Mouse (Mus musculus): ENCODE data around the gene Exoc4. TPM values are rescaled to one million over a fixed set of nuclear protein-coding genes. Genes with fewer than 3 reads are reported as not detected.

Exoc4 gene
- polyA plus RNA-seq, 1 experiment from 2014 or later = 25.3 TPM

- no peak for DNase-seq (ENCODE audit: low spot score)
- Histone ChIP-seq H3K36me3 (ENCODE audit: control insufficient read depth, insufficient read depth, low read length) (no peaks in the 10 kb centered on the region), H3K9ac (ENCODE audit: low read depth, low read length) (no peak overlapping the region), H3K27ac (replicated peaks; ENCODE audit: low read depth, low read length) (no peak overlapping the region), H3K4me3 (ENCODE audit: low read depth, low read length) (no peak overlapping the region), H3K4me1 (ENCODE audit: control insufficient read depth, insufficient read depth, low read length) (no peaks in the 10 kb centered on the region), H3K9me3 (ENCODE audit: control insufficient read depth, low read length) (no peaks in the 10 kb centered on the region), H3K27me3 (replicated peaks; ENCODE audit: control insufficient read depth, insufficient read depth, low read length) (no peaks in the 10 kb centered on the region), H3K4me2 (ENCODE audit: low read depth, low read length) (no peak overlapping the region)
- 91% methylated on average over 5 of the region's 5 CpGs for WGBS
- no peak for ATAC-seq (ENCODE audit: low read depth)
These were observed 217.4 kb downstream of the Exoc4 start for GRCm38 (mm10) chr6:33466168-33466839.

DNA sequence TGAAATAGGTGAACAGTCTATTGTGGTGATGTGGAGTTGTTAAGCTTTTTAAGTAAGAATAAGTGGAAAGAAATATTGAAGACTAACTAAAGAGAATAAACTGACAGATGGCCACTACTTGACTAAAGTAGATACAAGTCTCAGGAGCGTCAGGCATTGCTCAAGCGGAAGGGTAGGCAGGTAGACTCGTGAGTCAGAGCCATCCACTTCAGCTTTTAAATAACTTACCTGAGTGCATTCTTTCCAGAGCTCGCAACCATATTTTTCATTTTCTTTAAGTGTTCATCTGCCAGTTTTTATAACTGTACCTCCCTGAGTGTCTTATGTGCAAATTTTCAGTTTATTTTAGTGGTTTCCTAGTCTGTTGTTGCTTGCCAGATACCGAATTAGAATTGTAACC, 219.6 kb downstream of the Exoc4 start:
- 95% methylated on average over 5 of the region's 5 CpGs for WGBS

GRCm38 (mm10) chr6:33476134-33476533, 227.2 kb downstream of the Exoc4 start:
- DNase-seq (ENCODE audit: low spot score) = no peak
- ATAC-seq (ENCODE audit: low read depth) = no peak
- no peak overlapping the region for H3K4me2 ChIP-seq (ENCODE audit: low read depth, low read length)
- H3K36me3 ChIP-seq (ENCODE audit: control insufficient read depth, insufficient read depth, low read length) = no peaks in the 10 kb centered on the region
- WGBS = 98% methylated on average over 2 of the region's 2 CpGs
- no peak overlapping the region for H3K4me3 ChIP-seq (ENCODE audit: low read depth, low read length)
- H3K27me3 ChIP-seq (replicated peaks; ENCODE audit: control insufficient read depth, insufficient read depth, low read length) = no peaks in the 10 kb centered on the region
- no peaks in the 10 kb centered on the region for H3K9me3 ChIP-seq (ENCODE audit: control insufficient read depth, low read length)
- no peaks in the 10 kb centered on the region for H3K4me1 ChIP-seq (ENCODE audit: control insufficient read depth, insufficient read depth, low read length)
- H3K9ac ChIP-seq (ENCODE audit: low read depth, low read length) = no peak overlapping the region
- H3K27ac ChIP-seq (replicated peaks; ENCODE audit: low read depth, low read length) = no peak overlapping the region

More for the DNA sequence above, 219.6 kb downstream of the Exoc4 start:
- Histone ChIP-seq H3K4me3 (ENCODE audit: low read depth, low read length) (no peak overlapping the region), H3K9me3 (ENCODE audit: control insufficient read depth, low read length) (no peaks in the 10 kb centered on the region), H3K36me3 (ENCODE audit: control insufficient read depth, insufficient read depth, low read length) (no peaks in the 10 kb centered on the region), H3K27ac (replicated peaks; ENCODE audit: low read depth, low read length) (no peak overlapping the region), H3K4me2 (ENCODE audit: low read depth, low read length) (no peak overlapping the region), H3K4me1 (ENCODE audit: control insufficient read depth, insufficient read depth, low read length) (no peaks in the 10 kb centered on the region), H3K9ac (ENCODE audit: low read depth, low read length) (no peak overlapping the region), H3K27me3 (replicated peaks; ENCODE audit: control insufficient read depth, insufficient read depth, low read length) (no peaks in the 10 kb centered on the region)
- DNase-seq (ENCODE audit: low spot score) = no peak
- ATAC-seq (ENCODE audit: low read depth) = no peak

DNA sequence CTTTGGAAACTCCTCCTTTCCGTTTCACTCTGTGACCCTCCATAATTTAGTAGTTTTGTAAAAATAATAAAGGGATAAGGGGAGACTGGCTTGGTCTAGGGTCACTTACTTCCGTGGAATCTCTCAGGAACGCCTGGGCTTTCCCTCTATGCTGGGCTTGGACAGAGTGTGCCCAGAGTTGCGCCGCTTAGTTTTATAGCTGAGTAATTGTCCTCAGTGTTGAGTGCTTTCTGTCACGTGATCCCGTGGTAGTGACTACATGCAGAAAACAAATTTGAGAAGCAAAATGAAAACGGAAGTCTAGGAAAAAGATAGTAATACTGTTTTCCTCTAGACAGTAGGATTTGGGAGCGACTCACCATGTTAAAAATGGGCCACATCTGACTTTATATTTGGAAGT, 235.7 kb downstream of the Exoc4 start:
- Histone ChIP-seq H3K9me3 (ENCODE audit: control insufficient read depth, low read length) (no peaks in the 10 kb centered on the region), H3K4me1 (ENCODE audit: control insufficient read depth, insufficient read depth, low read length) (no peaks in the 10 kb centered on the region), H3K9ac (ENCODE audit: low read depth, low read length) (no peak overlapping the region), H3K4me3 (ENCODE audit: low read depth, low read length) (no peak overlapping the region), H3K27ac (replicated peaks; ENCODE audit: low read depth, low read length) (no peak overlapping the region), H3K27me3 (replicated peaks; ENCODE audit: control insufficient read depth, insufficient read depth, low read length) (no peaks in the 10 kb centered on the region), H3K36me3 (ENCODE audit: control insufficient read depth, insufficient read depth, low read length) (no peaks in the 10 kb centered on the region), H3K4me2 (ENCODE audit: low read depth, low read length) (no peak overlapping the region)
- no peak for ATAC-seq (ENCODE audit: low read depth)
- 80% methylated on average over 9 of the region's 9 CpGs for WGBS
- no peak for DNase-seq (ENCODE audit: low spot score)

DNA sequence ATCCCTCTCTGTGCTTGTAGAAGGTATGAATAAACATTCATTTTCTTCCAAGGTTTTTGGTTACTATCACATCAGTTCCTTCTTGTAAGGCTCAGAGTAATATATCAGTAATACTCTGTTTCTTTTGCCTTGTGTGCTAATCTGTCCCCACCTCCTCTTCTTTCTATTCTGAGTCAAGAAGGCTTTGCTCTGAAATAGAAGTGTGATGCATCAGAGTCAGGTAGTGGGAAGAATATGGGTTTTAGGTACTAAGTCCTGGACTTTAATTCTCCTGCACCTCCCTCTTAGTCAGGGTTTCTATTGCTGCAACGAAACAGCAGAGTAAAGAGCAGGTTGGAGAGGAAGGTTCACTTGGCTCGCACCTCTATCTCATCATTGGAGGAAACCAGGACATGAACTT, 240.9 kb downstream of the Exoc4 start:
- ATAC-seq (ENCODE audit: low read depth) (no peak), DNase-seq (ENCODE audit: low spot score) (no peak)
- H3K4me3 ChIP-seq (ENCODE audit: low read depth, low read length) = no peak overlapping the region
- no peaks in the 10 kb centered on the region for H3K36me3 ChIP-seq (ENCODE audit: control insufficient read depth, insufficient read depth, low read length)
- no peak overlapping the region for H3K4me2 ChIP-seq (ENCODE audit: low read depth, low read length)
- H3K9me3 ChIP-seq (ENCODE audit: control insufficient read depth, low read length) = no peaks in the 10 kb centered on the region
- 95% methylated on average over 2 of the region's 2 CpGs for WGBS
- H3K27me3 ChIP-seq (replicated peaks; ENCODE audit: control insufficient read depth, insufficient read depth, low read length) = no peaks in the 10 kb centered on the region
- H3K27ac ChIP-seq (replicated peaks; ENCODE audit: low read depth, low read length) = no peak overlapping the region
- H3K9ac ChIP-seq (ENCODE audit: low read depth, low read length) = no peak overlapping the region
- no peaks in the 10 kb centered on the region for H3K4me1 ChIP-seq (ENCODE audit: control insufficient read depth, insufficient read depth, low read length)

DNA sequence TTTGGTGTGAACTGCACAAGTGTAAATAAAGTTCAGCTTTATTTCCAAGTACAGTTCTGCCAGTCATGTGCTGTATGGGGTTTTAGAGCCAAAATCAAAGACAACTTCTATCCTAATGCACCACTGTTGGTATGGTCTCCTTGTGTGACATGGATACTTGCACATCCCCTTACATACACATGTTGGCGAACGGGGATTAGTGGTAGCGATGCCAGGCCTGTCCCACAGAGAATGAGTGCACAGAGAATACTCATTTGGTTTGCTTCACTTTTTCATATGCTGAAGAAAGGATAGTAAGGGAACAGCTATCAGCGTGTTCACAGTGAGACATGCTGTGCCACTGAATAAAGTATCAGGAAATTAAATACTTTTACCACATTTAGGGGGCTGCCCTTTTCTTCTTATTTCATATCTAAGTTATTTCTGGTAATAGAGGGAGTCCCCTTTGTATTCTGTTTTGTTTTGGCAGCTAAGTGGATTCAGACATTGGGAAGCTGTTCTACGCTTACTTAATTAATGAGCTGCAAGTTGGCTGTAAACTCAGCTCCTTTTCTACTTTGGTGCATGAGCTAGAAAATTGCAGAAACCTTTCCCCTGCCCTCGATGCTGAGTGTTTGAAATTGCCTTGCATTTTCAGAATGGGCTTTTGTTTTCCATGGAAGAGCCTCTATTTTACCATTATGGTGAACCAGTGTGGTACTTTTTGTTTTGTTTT, 247.4 kb downstream of the Exoc4 start:
- ATAC-seq (ENCODE audit: low read depth) (no peak), DNase-seq (ENCODE audit: low spot score) (no peak)
- Histone ChIP-seq H3K27me3 (replicated peaks; ENCODE audit: control insufficient read depth, insufficient read depth, low read length) (no peaks in the 10 kb centered on the region), H3K9ac (ENCODE audit: low read depth, low read length) (no peak overlapping the region), H3K4me3 (ENCODE audit: low read depth, low read length) (no peak overlapping the region), H3K4me1 (ENCODE audit: control insufficient read depth, insufficient read depth, low read length) (no peaks in the 10 kb centered on the region), H3K36me3 (ENCODE audit: control insufficient read depth, insufficient read depth, low read length) (no peaks in the 10 kb centered on the region), H3K9me3 (ENCODE audit: control insufficient read depth, low read length) (no peaks in the 10 kb centered on the region), H3K27ac (replicated peaks; ENCODE audit: low read depth, low read length) (no peak overlapping the region), H3K4me2 (ENCODE audit: low read depth, low read length) (no peak overlapping the region)
- 61% methylated on average over 6 of the region's 6 CpGs for WGBS

DNA sequence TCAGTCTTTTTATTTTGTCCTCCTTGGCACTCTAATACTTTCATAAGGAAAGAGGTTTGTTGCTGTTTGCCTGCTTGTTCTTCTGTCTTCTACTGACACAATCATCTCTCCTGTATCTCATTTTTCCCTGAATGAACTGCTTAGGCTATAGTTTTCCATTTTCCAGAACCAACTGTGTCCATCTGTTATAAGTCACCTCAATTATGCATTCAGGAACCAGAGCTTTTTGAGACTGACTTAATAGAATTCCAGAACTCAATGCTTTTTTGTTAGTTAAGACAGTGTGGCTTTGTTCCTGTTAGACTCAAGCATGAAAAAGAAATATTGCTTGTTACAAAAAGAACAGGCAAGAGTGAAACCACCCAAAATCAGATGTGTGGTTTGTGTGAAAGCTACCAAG, 248.5 kb downstream of the Exoc4 start:
- H3K9me3 ChIP-seq (ENCODE audit: control insufficient read depth, low read length) = no peaks in the 10 kb centered on the region
- H3K27ac ChIP-seq (replicated peaks; ENCODE audit: low read depth, low read length) = no peak overlapping the region
- no peaks in the 10 kb centered on the region for H3K4me1 ChIP-seq (ENCODE audit: control insufficient read depth, insufficient read depth, low read length)
- no peaks in the 10 kb centered on the region for H3K27me3 ChIP-seq (replicated peaks; ENCODE audit: control insufficient read depth, insufficient read depth, low read length)
- no peaks in the 10 kb centered on the region for H3K36me3 ChIP-seq (ENCODE audit: control insufficient read depth, insufficient read depth, low read length)
- H3K9ac ChIP-seq (ENCODE audit: low read depth, low read length) = no peak overlapping the region
- H3K4me3 ChIP-seq (ENCODE audit: low read depth, low read length) = no peak overlapping the region
- no peak overlapping the region for H3K4me2 ChIP-seq (ENCODE audit: low read depth, low read length)
- no peak for ATAC-seq (ENCODE audit: low read depth)
- DNase-seq (ENCODE audit: low spot score) = no peak

- H3K4me1 ChIP-seq (ENCODE audit: control insufficient read depth, insufficient read depth, low read length) = no peaks in the 10 kb centered on the region
- ATAC-seq (ENCODE audit: low read depth) (no peak), DNase-seq (ENCODE audit: low spot score) (no peak)
- no peaks in the 10 kb centered on the region for H3K36me3 ChIP-seq (ENCODE audit: control insufficient read depth, insufficient read depth, low read length)
- H3K27me3 ChIP-seq (replicated peaks; ENCODE audit: control insufficient read depth, insufficient read depth, low read length) = no peaks in the 10 kb centered on the region
- H3K27ac ChIP-seq (replicated peaks; ENCODE audit: low read depth, low read length) = no peak overlapping the region
- WGBS = 35% methylated on average over 4 of the region's 4 CpGs
- no peak overlapping the region for H3K4me2 ChIP-seq (ENCODE audit: low read depth, low read length)
- H3K9ac ChIP-seq (ENCODE audit: low read depth, low read length) = no peak overlapping the region
- H3K4me3 ChIP-seq (ENCODE audit: low read depth, low read length) = no peak overlapping the region
- no peaks in the 10 kb centered on the region for H3K9me3 ChIP-seq (ENCODE audit: control insufficient read depth, low read length)
These were observed 253.5 kb downstream of the Exoc4 start for GRCm38 (mm10) chr6:33502388-33502787.

- DNase-seq (ENCODE audit: low spot score) (no peak), ATAC-seq (ENCODE audit: low read depth) (no peak)
- Histone ChIP-seq H3K9me3 (ENCODE audit: control insufficient read depth, low read length) (no peaks in the 10 kb centered on the region), H3K27ac (replicated peaks; ENCODE audit: low read depth, low read length) (no peak overlapping the region), H3K4me1 (ENCODE audit: control insufficient read depth, insufficient read depth, low read length) (no peaks in the 10 kb centered on the region), H3K4me2 (ENCODE audit: low read depth, low read length) (no peak overlapping the region), H3K9ac (ENCODE audit: low read depth, low read length) (no peak overlapping the region), H3K4me3 (ENCODE audit: low read depth, low read length) (no peak overlapping the region), H3K36me3 (ENCODE audit: control insufficient read depth, insufficient read depth, low read length) (no peaks in the 10 kb centered on the region), H3K27me3 (replicated peaks; ENCODE audit: control insufficient read depth, insufficient read depth, low read length) (no peaks in the 10 kb centered on the region)
- WGBS = 72% methylated on average over 3 of the region's 3 CpGs
These were observed 254.5 kb downstream of the Exoc4 start for GRCm38 (mm10) chr6:33503381-33503780.
